Mouse (Mus musculus) neural tube, postnatal 0 days (tissue): Measurements from ENCODE around the gene Tbc1d32. TPM values are rescaled to one million over a fixed set of nuclear protein-coding genes. Genes with fewer than 3 reads are reported as not detected.

Experiments
- polyA plus RNA-seq: library from polyadenylated mRNA; unstranded; fragments of >200 nt; fragmentation: Nextera tagmentation; extraction: Ambion mirVana; gene quantifications from 2 replicates; pipeline ENCODE4 v1.2.1, GENCODE M21; 2015

The Tbc1d32 gene
- polyA plus RNA-seq, result 2.3 and 2.5 TPM in 2 replicates

GRCm38 (mm10) chr10:56228568-56229209, at the start of gene Tbc1d32:
Tbc1d32 (minus strand) TSS chr10:56228689.

DNA sequence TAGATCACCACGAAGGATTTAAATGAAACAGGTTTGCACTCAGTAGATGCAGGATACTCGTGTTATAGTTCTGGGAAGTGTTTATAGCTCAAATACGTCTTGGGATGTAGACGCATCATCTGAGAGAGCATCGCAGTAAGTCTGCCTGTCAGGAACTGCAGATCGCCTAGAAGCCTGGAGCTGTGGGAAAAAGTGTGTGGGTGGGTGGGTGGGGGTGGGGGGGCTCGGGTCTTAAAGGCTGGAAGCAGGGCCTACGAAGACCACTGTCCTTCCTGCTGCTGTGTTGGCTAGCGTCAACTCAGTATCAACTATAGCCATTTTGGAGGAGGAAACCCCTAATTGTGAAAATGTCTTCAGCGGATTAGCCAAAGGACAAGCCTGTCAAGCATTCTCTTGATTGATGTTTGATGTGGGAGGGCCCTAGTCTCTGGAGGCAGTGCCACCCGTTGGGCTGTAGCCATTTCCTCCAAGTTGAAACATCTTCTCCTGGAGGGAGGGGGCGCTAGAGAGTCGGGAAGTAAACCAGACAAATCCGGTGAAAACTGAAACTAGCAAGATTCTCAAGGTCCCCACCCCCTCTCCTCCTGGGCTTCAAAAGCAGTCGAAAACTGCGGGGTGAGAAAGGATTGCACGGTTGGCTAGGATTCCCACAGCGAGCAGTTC, 122.0 kb downstream of the Tbc1d32 start, which contains the start of gene Msl3l2:
Gene Msl3l2, plus strand, starts transcription at position 585 of the 663 bp plus-strand sequence.

Other genes with a start within 250 kb of the Tbc1d32 start
- gene Msl3l2, start 121.8 kb downstream of the Tbc1d32 start, polyA plus RNA-seq, result 16.0 and 18.3 TPM in 2 replicates
- gene Gja1, start 148.6 kb upstream of the Tbc1d32 start, polyA plus RNA-seq, result 192 and 238 TPM in 2 replicates